Mouse (Mus musculus): ENCODE data around the gene Ccdc107.

Ccdc107 gene

GRCm38 (mm10) chr4:43512653-43513052, 20.0 kb downstream of the Ccdc107 start:
- DNase-seq (ENCODE audit: low read depth, low spot score), result no peak

GRCm38 (mm10) chr4:43513300-43513699, 20.6 kb downstream of the Ccdc107 start:
- no peak for DNase-seq (ENCODE audit: low read depth, low spot score)

GRCm38 (mm10) chr4:43513791-43514190, 21.1 kb downstream of the Ccdc107 start:
- no peak for DNase-seq (ENCODE audit: low read depth, low spot score)

GRCm38 (mm10) chr4:43515764-43516708, 23.3 kb downstream of the Ccdc107 start:
- DNase-seq (ENCODE audit: low read depth, low spot score), result no peak

- DNase-seq (ENCODE audit: low read depth, low spot score), result no peak
Measured at GRCm38 (mm10) chr4:43519551-43519950, 26.9 kb downstream of the Ccdc107 start.

- peak; percentile 88 for DNase-seq (ENCODE audit: low read depth, low spot score)
Measured at GRCm38 (mm10) chr4:43519956-43520355, 27.3 kb downstream of the Ccdc107 start.

- DNase-seq (ENCODE audit: low read depth, low spot score), result peak; percentile 32
Measured at GRCm38 (mm10) chr4:43527880-43528279, 35.2 kb downstream of the Ccdc107 start.

- peak; percentile 30 for DNase-seq (ENCODE audit: low read depth, low spot score)
Measured at GRCm38 (mm10) chr4:43528487-43528886, 35.8 kb downstream of the Ccdc107 start.

GRCm38 (mm10) chr4:43530081-43530501, 37.4 kb downstream of the Ccdc107 start:
- DNase-seq (ENCODE audit: low read depth, low spot score), result peak; percentile 40

- DNase-seq (ENCODE audit: low read depth, low spot score), result peak; percentile 83
Measured at GRCm38 (mm10) chr4:43530581-43530980, 37.9 kb downstream of the Ccdc107 start.

- DNase-seq (ENCODE audit: low read depth, low spot score), result no peak
Measured at GRCm38 (mm10) chr4:43533270-43533669, 40.6 kb downstream of the Ccdc107 start.

GRCm38 (mm10) chr4:43535628-43536027, 42.9 kb downstream of the Ccdc107 start:
- no peak for DNase-seq (ENCODE audit: low read depth, low spot score)

- no peak for DNase-seq (ENCODE audit: low read depth, low spot score)
Measured at GRCm38 (mm10) chr4:43536031-43536430, 43.3 kb downstream of the Ccdc107 start.

- no peak for DNase-seq (ENCODE audit: low read depth, low spot score)
Measured at GRCm38 (mm10) chr4:43542044-43542443, 49.3 kb downstream of the Ccdc107 start.
